Mouse (Mus musculus) ES-E14 (cell line): Measurements from ENCODE around the gene Mbd6.
"Not testable (repeated sequence)": the region's sequence is repeated elsewhere in the genome, so short reads cannot be mapped to it uniquely, and the experiment has no call there.

ENCODE experiments used
- CHD2 ChIP-seq: IDR thresholded peaks from 2 replicates; pipeline ENCODE4 v1.6.1; 2014; ENCODE audit warnings: mild to moderate bottlenecking, low read depth, low read length, inconsistent platforms
- HCFC1 ChIP-seq: IDR thresholded peaks from 2 replicates; pipeline ENCODE4 v1.6.1; 2012; ENCODE audit warnings: low read length, inconsistent platforms, borderline replicate concordance; ENCODE audit not compliant: insufficient read depth
- MAFK ChIP-seq: IDR thresholded peaks from 2 replicates; pipeline ENCODE4 v1.6.1; 2014; ENCODE audit warnings: mild to moderate bottlenecking, low read depth, low read length, inconsistent platforms; ENCODE audit not compliant: insufficient read depth
- ZNF384 ChIP-seq: IDR thresholded peaks from 2 replicates; pipeline ENCODE4 v1.6.1; 2012; ENCODE audit warnings: low read depth, low read length, inconsistent platforms

DNA sequence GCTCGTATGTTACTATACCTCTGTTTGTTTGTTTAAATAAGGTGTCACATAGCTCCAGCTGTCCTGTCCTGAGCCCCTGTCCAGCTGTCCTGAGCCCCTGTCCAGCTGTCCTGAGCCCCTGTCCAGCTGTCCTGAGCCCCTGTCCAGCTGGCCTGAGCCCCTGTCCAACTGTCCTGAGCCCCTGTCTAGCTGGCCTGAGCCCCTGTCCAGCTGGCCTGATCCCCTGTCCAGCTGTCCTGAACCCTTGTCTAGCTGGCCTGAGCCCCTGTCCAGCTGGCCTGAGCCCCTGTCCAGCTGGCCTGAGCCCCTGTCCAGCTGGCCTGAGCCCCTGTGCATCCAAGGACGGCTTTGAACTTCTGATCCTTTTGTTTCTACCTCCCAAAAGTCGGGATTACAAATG is 20.3 kb upstream of the Mbd6 start:
- not testable (repeated sequence) for TF ChIP-seq HCFC1, ZNF384, MAFK, CHD2
